Mouse (Mus musculus): ENCODE results near the gene B3glct.

B3glct gene

DNA sequence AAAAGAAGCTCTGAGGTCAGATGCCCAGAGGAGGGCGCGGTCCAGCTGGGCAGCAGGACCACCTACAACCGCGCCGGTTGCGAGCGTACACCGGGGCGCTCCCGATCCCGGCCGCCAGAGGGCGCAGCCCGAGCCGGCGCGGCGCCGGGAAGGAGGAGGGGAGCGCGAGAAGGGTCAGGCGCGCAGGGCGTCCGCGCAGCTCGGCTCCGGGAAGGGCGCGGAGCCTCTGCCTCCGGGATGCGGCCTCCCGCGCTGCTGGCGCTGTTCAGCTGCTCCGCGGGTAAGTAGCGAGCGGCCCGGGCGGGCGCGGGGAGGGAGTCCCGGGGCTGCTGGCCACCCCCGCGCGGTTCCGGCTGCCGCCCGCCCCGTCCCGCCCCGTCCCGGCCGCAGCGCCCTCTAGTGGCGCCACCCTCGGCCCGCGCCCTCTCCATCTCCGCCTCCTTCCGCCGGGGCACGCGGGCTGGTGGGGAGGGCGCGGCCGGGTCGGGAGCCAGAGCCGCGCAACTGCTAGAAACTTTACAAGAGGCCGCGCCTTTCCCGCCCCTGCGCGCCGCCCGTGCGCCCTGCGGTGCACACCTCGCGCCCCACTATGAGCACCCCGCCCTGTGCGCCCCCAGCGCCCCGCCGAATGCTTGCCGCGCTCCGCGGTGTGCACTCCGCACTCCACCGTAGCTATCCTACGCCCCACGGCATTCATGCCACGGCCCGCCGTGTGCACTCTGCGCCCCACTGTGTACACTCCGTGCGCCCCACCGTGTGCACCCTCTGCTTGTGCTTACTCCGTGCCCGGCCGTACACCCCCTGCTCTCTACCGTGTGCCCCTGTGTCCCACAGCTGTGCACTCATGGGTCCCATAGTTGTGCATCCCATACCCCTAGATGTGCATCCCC lies at the start of gene B3glct:
Gene B3glct, plus strand, starts transcription at position 131 of the 890 bp plus-strand sequence.
- under 1% methylated on average over 97 of the region's 106 CpGs for WGBS

- WGBS, result 30% methylated on average over 11 of the region's 11 CpGs
These were observed 43.5 kb upstream of the B3glct start for GRCm38 (mm10) chr5:149634409-149635035.

DNA sequence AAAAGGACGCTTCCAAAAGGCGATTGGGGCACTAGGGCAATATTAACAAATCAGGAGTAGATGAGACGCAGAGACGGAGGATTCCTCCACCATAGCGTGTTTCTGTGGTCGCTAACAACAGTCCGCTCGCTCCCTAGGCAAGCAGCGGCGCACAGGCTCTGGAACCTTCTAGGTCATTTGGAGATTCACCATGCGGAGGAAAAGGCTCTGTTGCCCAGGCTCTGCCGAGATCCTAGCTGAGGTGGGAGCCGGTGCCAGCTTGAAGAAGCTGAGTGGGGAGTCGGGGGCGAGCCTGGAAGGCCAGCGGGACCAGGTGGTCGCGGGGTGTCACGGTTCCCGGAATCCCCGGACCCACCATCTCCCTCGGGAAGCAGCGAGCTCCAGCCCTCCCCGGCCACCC lies 42.5 kb upstream of the B3glct start:
- 1% methylated on average over 22 of the region's 24 CpGs for WGBS

GRCm38 (mm10) chr5:149636075-149636920 lies 41.7 kb upstream of the B3glct start, which contains the start of gene Hsph1:
TSS of gene Hsph1 (minus strand) at chr5:149636376.
- under 1% methylated on average over 60 of the region's 60 CpGs for WGBS

DNA sequence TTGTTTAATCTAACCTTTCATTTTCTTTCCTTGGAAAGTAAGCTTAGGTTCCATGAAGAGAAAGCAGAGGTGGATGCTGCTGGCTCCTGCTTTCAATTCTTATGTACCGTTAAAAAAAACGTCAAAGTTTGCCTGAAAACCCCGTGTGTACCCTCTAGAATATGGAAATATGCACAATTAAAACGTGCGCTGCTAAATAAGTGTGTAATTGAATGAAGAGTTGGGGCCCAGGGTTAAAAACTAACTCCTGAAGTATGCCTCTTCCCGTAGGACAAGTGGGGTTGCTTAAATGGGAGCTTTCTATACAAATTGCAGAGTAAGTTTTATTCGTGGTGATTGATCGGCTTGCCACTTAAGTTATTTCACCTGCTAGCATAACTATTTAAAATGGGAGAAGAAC lies 40.7 kb upstream of the B3glct start:
- 46% methylated on average over 8 of the region's 8 CpGs for WGBS

DNA sequence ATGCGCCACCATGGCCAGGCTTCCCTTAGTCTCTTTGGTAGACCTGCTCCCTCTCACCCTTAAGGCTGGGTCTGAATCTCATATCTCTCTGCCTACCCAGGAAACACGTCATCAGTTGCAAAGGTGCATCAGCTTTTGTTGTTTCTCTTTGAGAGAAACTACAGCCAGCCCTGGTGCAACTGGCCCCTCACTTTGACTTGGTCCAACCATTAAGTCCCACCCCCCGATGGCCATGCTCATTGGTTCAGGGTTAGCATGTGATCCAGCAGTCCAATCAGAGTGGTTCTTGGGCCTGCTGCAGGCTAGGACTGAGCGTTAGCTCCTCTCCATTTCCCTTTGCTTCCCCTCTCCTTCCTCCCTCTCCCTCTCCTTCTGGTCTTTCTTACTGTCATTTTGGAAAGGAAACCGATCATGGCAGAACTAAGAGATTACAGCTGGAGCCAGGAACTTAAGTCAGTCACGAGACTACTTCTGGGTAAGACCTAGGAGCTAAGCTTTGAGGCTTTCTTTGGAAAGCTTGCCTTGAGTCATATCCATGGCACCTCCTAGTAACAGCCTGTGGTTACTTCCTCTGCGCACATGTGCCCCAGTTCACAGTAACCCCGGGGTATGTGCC lies 36.6 kb upstream of the B3glct start:
- 76% methylated on average over 8 of the region's 8 CpGs for WGBS

- 31% methylated on average over 6 of the region's 6 CpGs for WGBS
These were observed 35.7 kb upstream of the B3glct start for GRCm38 (mm10) chr5:149642366-149642765.

DNA sequence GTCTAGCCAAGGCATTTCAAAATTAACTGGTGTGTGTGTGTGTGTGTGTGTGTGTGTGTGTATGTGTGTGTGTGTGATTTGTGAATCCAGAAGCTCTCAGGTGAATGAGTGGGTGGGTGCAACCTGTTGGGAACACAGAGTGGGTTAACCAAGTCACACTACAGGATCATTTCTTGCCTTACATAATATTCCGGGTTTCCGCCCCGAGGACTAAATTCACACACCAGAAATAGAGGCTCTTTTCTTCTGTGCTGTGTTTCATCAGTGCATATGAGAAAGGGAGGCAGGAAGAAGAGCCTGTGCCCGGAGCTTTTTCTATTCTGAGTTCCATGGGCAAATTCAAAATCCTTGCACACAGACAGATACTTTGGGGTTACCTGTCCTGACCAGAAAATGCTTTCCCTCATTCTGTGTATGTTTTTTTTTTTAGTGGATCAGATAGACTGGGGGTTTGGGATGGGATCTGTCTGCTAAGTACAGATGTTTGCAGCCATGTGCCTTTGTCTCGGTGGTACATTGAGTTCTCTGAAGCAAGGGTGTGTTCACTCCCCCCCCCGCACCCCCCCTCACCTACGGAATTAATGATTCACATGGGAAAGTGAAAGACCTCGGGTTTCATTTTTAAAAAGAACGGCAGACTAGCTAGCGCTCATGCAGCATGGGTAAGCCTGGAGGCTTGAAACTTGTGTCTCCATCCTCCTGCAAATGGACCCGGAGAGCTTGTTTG lies 35.1 kb upstream of the B3glct start:
- WGBS, result 48% methylated on average over 11 of the region's 11 CpGs

DNA sequence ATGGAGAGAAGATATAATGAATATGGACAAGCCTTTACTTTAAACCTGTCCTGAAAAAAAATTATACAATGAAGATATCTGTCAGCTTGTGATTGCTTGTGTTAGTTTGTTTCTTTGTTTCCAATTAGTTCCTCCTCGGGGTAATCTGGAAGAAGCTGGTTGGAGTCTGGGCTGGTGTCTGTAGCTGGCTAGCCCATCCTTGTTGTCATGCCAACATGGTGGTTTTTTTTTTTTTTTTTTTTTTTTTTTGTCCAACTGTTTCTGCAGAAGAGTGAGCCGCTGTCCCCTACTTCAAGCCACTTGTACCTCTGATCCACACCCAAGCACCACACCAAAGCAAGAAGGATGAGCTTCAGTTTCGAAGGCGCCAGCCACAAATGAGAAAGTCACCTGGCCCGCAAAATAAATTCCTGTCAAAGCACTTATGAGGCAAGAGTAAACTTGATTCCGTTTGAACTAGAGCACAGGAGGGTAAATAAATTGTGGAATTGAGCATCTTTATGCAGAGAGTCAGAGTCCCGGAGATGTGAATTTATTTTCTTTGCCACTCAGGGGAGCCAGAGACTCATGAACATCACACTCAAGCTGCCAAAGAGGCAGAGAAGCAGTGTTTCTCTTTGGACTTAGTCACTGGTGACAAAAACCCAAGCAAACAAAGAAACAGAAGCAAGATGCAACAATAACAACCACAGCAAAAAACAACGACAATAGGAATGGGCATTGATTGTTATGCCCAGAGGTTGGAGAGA lies 30.5 kb upstream of the B3glct start:
- WGBS, result 52% methylated on average over 8 of the region's 8 CpGs

- 58% methylated on average over 4 of the region's 4 CpGs for WGBS
These were observed 29.8 kb upstream of the B3glct start for GRCm38 (mm10) chr5:149648196-149648595.

DNA sequence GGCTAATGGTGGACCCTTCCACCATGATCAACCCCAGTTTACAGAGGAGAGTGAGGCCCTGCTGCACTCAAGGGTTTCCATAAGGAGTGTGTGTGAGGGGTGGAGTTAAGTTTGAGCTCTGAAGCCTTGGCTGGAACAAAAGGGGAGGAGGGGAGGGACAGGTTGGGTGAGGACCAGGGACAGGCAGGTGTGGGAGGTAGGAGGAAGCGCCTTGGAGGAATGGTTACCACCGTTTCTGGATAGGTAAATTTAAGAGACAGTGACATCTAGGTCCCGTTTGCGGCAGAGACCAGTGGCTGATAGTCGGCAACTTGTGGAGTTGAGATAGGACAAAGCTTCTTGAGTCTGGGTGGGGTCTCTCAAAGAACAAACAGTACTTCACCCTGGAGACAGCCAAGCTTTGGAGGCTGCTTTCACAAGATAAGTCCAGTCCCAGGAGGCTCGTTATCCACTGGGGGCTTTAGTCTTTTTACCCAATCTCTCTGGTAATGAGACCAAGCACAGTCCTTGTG lies 29.1 kb upstream of the B3glct start:
- 82% methylated on average over 6 of the region's 6 CpGs for WGBS

- WGBS, result 57% methylated on average over 14 of the region's 14 CpGs
These were observed 28.4 kb upstream of the B3glct start for GRCm38 (mm10) chr5:149649499-149650178.

GRCm38 (mm10) chr5:149650179-149650553 lies 27.9 kb upstream of the B3glct start:
- WGBS, result 39% methylated on average over 4 of the region's 4 CpGs

GRCm38 (mm10) chr5:149655636-149656035 lies 22.4 kb upstream of the B3glct start:
- WGBS, result 67% methylated on average over 9 of the region's 9 CpGs

DNA sequence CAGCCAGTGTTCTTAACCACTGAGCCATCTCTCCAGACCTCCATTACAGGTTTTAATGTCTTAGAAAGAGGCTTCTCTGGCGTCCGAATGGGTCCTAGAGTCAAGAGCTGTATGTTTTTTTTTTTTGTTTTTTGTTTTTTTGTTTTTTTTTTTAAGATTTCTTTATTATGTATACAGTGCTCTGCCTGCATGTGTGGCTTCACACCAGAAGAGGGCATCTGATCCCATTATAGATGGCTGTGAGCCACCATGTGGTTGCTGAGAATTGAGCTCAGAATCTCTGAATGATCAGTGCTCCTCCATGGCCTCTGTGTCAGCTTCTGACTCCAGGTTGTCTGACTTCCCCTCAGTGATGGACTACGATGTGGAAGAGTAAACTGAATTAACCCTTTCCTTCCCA lies 20.0 kb upstream of the B3glct start:
- 73% methylated on average over 3 of the region's 3 CpGs for WGBS

- WGBS, result 61% methylated on average over 9 of the region's 9 CpGs
These were observed 19.2 kb upstream of the B3glct start for GRCm38 (mm10) chr5:149658741-149659413.

DNA sequence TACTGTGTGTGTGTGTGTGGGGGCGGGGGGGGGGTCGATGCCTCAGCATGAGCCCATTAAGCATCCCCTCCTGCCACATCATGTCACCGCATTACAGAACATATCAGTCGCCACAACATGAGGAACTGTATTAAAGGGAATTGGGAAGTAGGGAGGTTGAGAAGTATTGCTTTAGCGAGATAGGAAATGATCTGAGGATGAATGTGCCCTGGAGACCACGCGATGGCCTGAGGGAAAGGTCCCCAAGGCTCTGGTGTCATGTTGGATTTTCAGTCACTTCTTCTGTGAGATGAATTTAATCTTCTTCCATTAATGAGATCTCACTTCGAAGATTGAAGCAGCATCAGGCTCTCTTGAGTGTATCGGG lies 18.6 kb upstream of the B3glct start:
- WGBS, result 67% methylated on average over 9 of the region's 9 CpGs

DNA sequence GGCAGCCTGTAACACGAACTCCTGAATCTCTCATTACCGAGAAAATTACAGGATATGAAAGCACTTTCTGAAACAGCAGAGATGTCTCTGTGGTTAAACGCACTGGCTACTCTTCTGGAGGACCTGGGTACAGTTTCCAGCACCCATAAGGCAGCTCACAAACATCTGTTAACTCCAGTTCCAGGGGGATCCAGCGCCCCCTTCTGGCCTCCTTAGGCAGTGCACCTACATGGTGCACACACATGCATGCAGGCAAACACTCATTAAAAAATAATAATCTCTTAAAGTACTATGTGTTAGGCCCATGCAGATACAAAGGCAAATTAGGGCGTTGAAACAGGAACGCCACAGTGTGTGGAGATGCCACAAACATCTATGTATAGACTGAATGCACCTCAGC lies 16.6 kb upstream of the B3glct start:
- WGBS, result 95% methylated on average over 6 of the region's 6 CpGs

DNA sequence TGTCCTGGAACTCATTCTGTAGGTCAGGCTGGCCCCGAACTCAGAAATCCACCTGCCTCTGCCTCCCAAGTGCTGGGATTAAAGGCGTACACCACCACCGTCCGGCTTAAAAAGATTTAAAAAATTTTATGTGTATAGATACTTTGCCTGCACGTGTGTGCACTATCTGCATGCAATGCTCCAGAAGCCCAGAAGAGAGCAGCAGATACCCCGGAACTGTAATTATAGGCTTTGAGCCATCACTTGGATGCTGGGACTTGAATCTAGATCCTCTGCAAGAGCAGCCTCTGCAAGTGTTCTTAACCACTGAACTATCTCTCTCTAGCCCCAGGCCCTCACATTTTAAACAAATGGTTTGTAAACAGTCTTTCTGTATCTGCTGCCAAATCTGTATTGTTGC lies 15.1 kb upstream of the B3glct start:
- 93% methylated on average over 6 of the region's 6 CpGs for WGBS

Measured in cerebral cortex, adult 2 months (tissue).